Mouse (Mus musculus) layer of hippocampus, adult 9-11 months (tissue): ENCODE measurements around the gene Slc12a4.
A peak's percentile ranks its signal among the peaks of the same experiment; 100 is the strongest.

Experiments used
- DNase-seq: peaks from one replicate; pipeline ENCODE4 v3.0.0; 2022

Slc12a4 gene

GRCm38 (mm10) chr8:105966692-105967311 is 905 bp upstream of the Slc12a4 start:
- DNase-seq: no peak

- no peak for DNase-seq
Observed at GRCm38 (mm10) chr8:105965266-105965904, 512 bp downstream of the Slc12a4 start.

GRCm38 (mm10) chr8:105964506-105965265 is 1.2 kb downstream of the Slc12a4 start:
- no peak for DNase-seq

- no peak for DNase-seq
Observed at GRCm38 (mm10) chr8:105961536-105961935, 4.4 kb downstream of the Slc12a4 start.

- no peak for DNase-seq
Observed at GRCm38 (mm10) chr8:105961101-105961500, 4.8 kb downstream of the Slc12a4 start.

- no peak for DNase-seq
Observed at GRCm38 (mm10) chr8:105959350-105959749, 6.5 kb downstream of the Slc12a4 start.

- no peak for DNase-seq
Observed at GRCm38 (mm10) chr8:105957813-105958212, 8.1 kb downstream of the Slc12a4 start.

- DNase-seq: no peak
Observed at GRCm38 (mm10) chr8:105956556-105956955, 9.3 kb downstream of the Slc12a4 start.

GRCm38 (mm10) chr8:105951057-105951659 is 14.7 kb downstream of the Slc12a4 start:
- DNase-seq: peak; percentile 71

- peak; percentile 52 for DNase-seq
Observed at GRCm38 (mm10) chr8:105949350-105949749, 16.5 kb downstream of the Slc12a4 start.

GRCm38 (mm10) chr8:105943321-105943739 is 22.6 kb downstream of the Slc12a4 start, which contains the start of gene Lcat:
Gene Lcat, minus strand, starts transcription at chr8:105943382.
- DNase-seq: peak; percentile 64

- DNase-seq: no peak
Observed at GRCm38 (mm10) chr8:105942542-105942941, 23.4 kb downstream of the Slc12a4 start.

- DNase-seq: no peak
Observed at GRCm38 (mm10) chr8:105942026-105942425, 23.9 kb downstream of the Slc12a4 start.

GRCm38 (mm10) chr8:105938306-105938669 is 27.6 kb downstream of the Slc12a4 start, which contains the start of gene Psmb10:
Gene Psmb10, minus strand, starts transcription at chr8:105938444.
- no peak for DNase-seq

- DNase-seq: peak; percentile 36
Observed at GRCm38 (mm10) chr8:105937496-105938305, 28.2 kb downstream of the Slc12a4 start.

- peak; percentile 93 for DNase-seq
Observed at GRCm38 (mm10) chr8:105936866-105937475, 28.9 kb downstream of the Slc12a4 start.

- DNase-seq: no peak
Observed at GRCm38 (mm10) chr8:105935863-105936603, 29.9 kb downstream of the Slc12a4 start.

GRCm38 (mm10) chr8:105935105-105935504 is 30.8 kb downstream of the Slc12a4 start:
- DNase-seq: no peak

GRCm38 (mm10) chr8:105933762-105934161 is 32.1 kb downstream of the Slc12a4 start, which contains the start of gene Ctrl:
Gene Ctrl, minus strand, starts transcription at chr8:105933862.
- no peak for DNase-seq

- no peak for DNase-seq
Observed at GRCm38 (mm10) chr8:105932525-105932924, 33.4 kb downstream of the Slc12a4 start.

GRCm38 (mm10) chr8:105931271-105931670 is 34.6 kb downstream of the Slc12a4 start:
- DNase-seq: no peak
